Mouse (Mus musculus) myocyte (in vitro differentiated cells): ENCODE measurements around the gene Usp9x.

Source experiments
- CEBPB ChIP-seq: IDR thresholded peaks from 2 replicates; pipeline ENCODE4 v1.6.1; 2011; ENCODE audit warnings: mild to moderate bottlenecking, moderate library complexity; ENCODE audit not compliant: poor library complexity, insufficient read depth, severe bottlenecking
- MAX ChIP-seq: IDR thresholded peaks from one replicate; pipeline ENCODE4 v1.6.1; 2011; ENCODE audit warnings: low read depth, mild to moderate bottlenecking, control low read depth
- MYOD1 ChIP-seq, 3 experiments: IDR thresholded peaks; one replicate each; pipeline ENCODE4 v1.6.1; 2011; ENCODE audit warnings: control low read depth in 2 of 3, low read depth in 2 of 3, mild to moderate bottlenecking in 2 of 3, moderate library complexity in 1 of 3; ENCODE audit not compliant: insufficient read length in 2 of 3, control insufficient read depth in 1 of 3
- POLR2A ChIP-seq: IDR thresholded peaks from one replicate; pipeline ENCODE4 v1.6.1; 2011; ENCODE audit warnings: low read depth, mild to moderate bottlenecking, control low read depth, moderate library complexity; ENCODE audit not compliant: insufficient read length
- POLR2AphosphoS2 ChIP-seq: IDR thresholded peaks from one replicate; pipeline ENCODE4 v1.6.1; 2011; ENCODE audit warnings: low read depth, control low read depth; ENCODE audit not compliant: insufficient read length
- TCF12 ChIP-seq: IDR thresholded peaks from one replicate; pipeline ENCODE4 v1.6.1; 2011; ENCODE audit warnings: mild to moderate bottlenecking, control low read depth; ENCODE audit not compliant: poor library complexity, insufficient read depth, severe bottlenecking
- TCF3 ChIP-seq: IDR thresholded peaks from one replicate; pipeline ENCODE4 v1.6.1; 2011; ENCODE audit warnings: low read depth, control low read depth; ENCODE audit not compliant: insufficient read length
- USF1 ChIP-seq: IDR thresholded peaks from one replicate; pipeline ENCODE4 v1.6.1; 2011; ENCODE audit warnings: low read depth, mild to moderate bottlenecking, control low read depth, moderate library complexity

DNA sequence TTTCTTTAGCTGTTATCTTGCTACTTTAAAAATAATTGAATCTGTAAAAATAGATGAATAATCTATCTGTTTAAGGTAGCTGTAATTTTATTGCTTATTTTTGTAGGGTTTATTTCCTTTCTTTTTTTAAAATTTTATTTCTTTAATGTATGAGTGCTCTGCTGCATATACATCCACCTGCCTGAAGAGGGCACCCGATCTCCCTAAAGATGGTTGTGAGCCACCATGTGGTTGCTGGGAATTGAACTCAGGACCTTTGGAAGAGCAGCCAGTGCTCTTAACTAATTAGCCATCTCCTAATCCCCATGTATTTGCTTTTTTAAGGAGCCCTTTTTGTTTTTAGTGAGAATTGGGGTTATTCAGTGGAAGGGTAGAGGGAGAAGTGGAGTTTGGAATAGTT is 14.3 kb downstream of the Usp9x start:
- TF ChIP-seq POLR2A (no peak), MYOD1 (IDR thresholded peaks at IDR 0.05; ENCODE audit: control insufficient read depth in 1 of 3, insufficient read length in 2 of 3, low read depth in 2 of 3) (no peak), TCF12 (no peak), CEBPB (no peak), USF1 (no peak), POLR2AphosphoS2 (no peak), MAX (no peak), TCF3 (no peak)
